Mouse (Mus musculus) limb, embryonic 11.5 days (tissue): Measurements from ENCODE around the gene Odaph. TPM values are rescaled to one million over a fixed set of nuclear protein-coding genes. Genes with fewer than 3 reads are reported as not detected.

Source experiments
- ATAC-seq: fragments of 200-750 bp; cut with Nextera tagmentation; 2 replicates; pipeline ENCODE4 v1.8.0; 2017; ENCODE audit warnings: low read depth; ENCODE audit not compliant: insufficient number of reproducible peaks, low FRiP score, low TSS enrichment
- DNase-seq: peaks from one replicate; pipeline ENCODE4 v3.0.0-alpha.2; 2015; ENCODE audit warnings: low spot score
- H3K27ac ChIP-seq: fragments of 300-500 bp; sonication (generic); replicated peaks from 2 replicates; pipeline ENCODE4 v1.5.1; 2014; ENCODE audit warnings: low read depth, mild to moderate bottlenecking, low read length
- H3K27me3 ChIP-seq: fragments of 300-500 bp; sonication (generic); 2 replicates; pipeline ENCODE4 v1.6.1; 2014; ENCODE audit warnings: mild to moderate bottlenecking, low read length, mixed read lengths; ENCODE audit not compliant: control insufficient read depth, insufficient read depth
- H3K36me3 ChIP-seq: fragments of 300-500 bp; sonication (generic); 2 replicates; pipeline ENCODE4 v1.6.1; 2014; ENCODE audit warnings: mild to moderate bottlenecking, low read length, moderate library complexity, mixed read lengths; ENCODE audit not compliant: control insufficient read depth, insufficient read depth
- H3K4me1 ChIP-seq: fragments of 300-500 bp; sonication (generic); 2 replicates; pipeline ENCODE4 v1.6.1; 2014; ENCODE audit warnings: low read length, mixed read lengths; ENCODE audit not compliant: control insufficient read depth, insufficient read depth
- H3K4me2 ChIP-seq: fragments of 300-500 bp; sonication (generic); 2 replicates; pipeline ENCODE4 v1.6.1; 2014; ENCODE audit warnings: low read depth, mild to moderate bottlenecking, moderate library complexity; ENCODE audit not compliant: severe bottlenecking
- H3K4me3 ChIP-seq: fragments of 300-500 bp; sonication (generic); 2 replicates; pipeline ENCODE4 v1.5.1; 2014; ENCODE audit warnings: low read depth, low read length
- H3K9ac ChIP-seq: fragments of 300-500 bp; sonication (generic); 2 replicates; pipeline ENCODE4 v1.6.1; 2014; ENCODE audit warnings: mild to moderate bottlenecking, low read length
- H3K9me3 ChIP-seq: fragments of 300-500 bp; sonication (generic); 2 replicates; pipeline ENCODE4 v1.6.1; 2016; ENCODE audit warnings: low read length; ENCODE audit not compliant: control insufficient read depth
- WGBS: fragments of 180-500 bp; shearing (Covaris S2); extraction: QIAGEN DNeasy Blood & Tissue Kit; methylation state at CpG from one replicate; pipeline ENCODE4 v1.1.7; 2014; 5-methylcytosine and 5-hydroxymethylcytosine counted together
- polyA plus RNA-seq: library from polyadenylated mRNA; unstranded; fragments of >200 nt; fragmentation: Nextera tagmentation; extraction: Ambion mirVana; gene quantifications from 2 replicates; pipeline ENCODE4 v1.2.1, GENCODE M21; 2014

The Odaph gene
- polyA plus RNA-seq, 1 experiment from 2014 or later: not detected

- no peak for ATAC-seq
- WGBS: 68% methylated on average over 13 of the region's 13 CpGs
- Histone ChIP-seq H3K27ac (no peak overlapping the region), H3K4me2 (no peak overlapping the region), H3K9me3 (no peaks in the 10 kb centered on the region), H3K9ac (no peak overlapping the region), H3K27me3 (no peaks in the 10 kb centered on the region), H3K4me3 (no peak overlapping the region), H3K36me3 (no peaks in the 10 kb centered on the region), H3K4me1 (no peaks in the 10 kb centered on the region)
- no peak for DNase-seq
Measured at GRCm38 (mm10) chr5:91994546-91994945, 7.3 kb downstream of the Odaph start.

- no peaks in the 10 kb centered on the region for H3K4me1 ChIP-seq
- H3K4me3 ChIP-seq: no peak overlapping the region
- ATAC-seq (no peak), DNase-seq (no peak)
- no peaks in the 10 kb centered on the region for H3K27me3 ChIP-seq
- H3K27ac ChIP-seq: no peak overlapping the region
- H3K9me3 ChIP-seq: no peaks in the 10 kb centered on the region
- H3K36me3 ChIP-seq: no peaks in the 10 kb centered on the region
- no peak overlapping the region for H3K4me2 ChIP-seq
- no peak overlapping the region for H3K9ac ChIP-seq
- WGBS: 60% methylated on average over 2 of the region's 2 CpGs
Measured at GRCm38 (mm10) chr5:92000770-92001169, 13.5 kb downstream of the Odaph start.

GRCm38 (mm10) chr5:92003011-92003410, 15.7 kb downstream of the Odaph start:
- no peaks in the 10 kb centered on the region for H3K36me3 ChIP-seq
- H3K9me3 ChIP-seq: no peaks in the 10 kb centered on the region
- no peak overlapping the region for H3K4me3 ChIP-seq
- H3K27ac ChIP-seq: no peak overlapping the region
- DNase-seq (peak; percentile 36), ATAC-seq (no peak)
- no peaks in the 10 kb centered on the region for H3K27me3 ChIP-seq
- H3K4me2 ChIP-seq: no peak overlapping the region
- WGBS: 79% methylated on average over 2 of the region's 2 CpGs
- H3K9ac ChIP-seq: no peak overlapping the region
- H3K4me1 ChIP-seq: no peaks in the 10 kb centered on the region

GRCm38 (mm10) chr5:92009827-92010226, 22.6 kb downstream of the Odaph start:
- Histone ChIP-seq H3K9me3 (no peaks in the 10 kb centered on the region), H3K27ac (no peak overlapping the region), H3K4me1 (no peaks in the 10 kb centered on the region), H3K9ac (no peak overlapping the region), H3K27me3 (no peaks in the 10 kb centered on the region), H3K4me3 (no peak overlapping the region), H3K4me2 (no peak overlapping the region), H3K36me3 (no peaks in the 10 kb centered on the region)
- ATAC-seq (no peak), DNase-seq (no peak)
- 26% methylated on average over 2 of the region's 2 CpGs for WGBS

GRCm38 (mm10) chr5:92011756-92012155, 24.5 kb downstream of the Odaph start:
- H3K27me3 ChIP-seq: no peaks in the 10 kb centered on the region
- no peak overlapping the region for H3K4me3 ChIP-seq
- H3K4me2 ChIP-seq: no peak overlapping the region
- no peak overlapping the region for H3K9ac ChIP-seq
- H3K27ac ChIP-seq: no peak overlapping the region
- no peaks in the 10 kb centered on the region for H3K9me3 ChIP-seq
- 76% methylated on average over 7 of the region's 7 CpGs for WGBS
- ATAC-seq (no peak), DNase-seq (no peak)
- no peaks in the 10 kb centered on the region for H3K36me3 ChIP-seq
- H3K4me1 ChIP-seq: no peaks in the 10 kb centered on the region

- Histone ChIP-seq H3K4me3 (no peak overlapping the region), H3K27me3 (no peaks in the 10 kb centered on the region), H3K36me3 (no peaks in the 10 kb centered on the region), H3K4me2 (no peak overlapping the region), H3K4me1 (no peaks in the 10 kb centered on the region), H3K9ac (no peak overlapping the region), H3K9me3 (no peaks in the 10 kb centered on the region), H3K27ac (no peak overlapping the region)
- DNase-seq: no peak
- 67% methylated on average over 2 of the region's 2 CpGs for WGBS
- ATAC-seq: no peak
Measured at GRCm38 (mm10) chr5:92019960-92020359, 32.7 kb downstream of the Odaph start.

- H3K27ac ChIP-seq: no peak overlapping the region
- peak overlapping the region; percentile 40 for H3K9ac ChIP-seq
- DNase-seq (peak; percentile 91), ATAC-seq (peak; percentile 99)
- under 1% methylated on average over 67 of the region's 68 CpGs for WGBS
- 0 out of 2 replicates have a peak, but pooled peaks cover 2% of the 10 kb centered on the region for H3K4me1 ChIP-seq
- H3K9me3 ChIP-seq: no peaks in the 10 kb centered on the region
- peak overlapping the region; percentile 99 for H3K4me2 ChIP-seq
- 0 out of 2 replicates have a peak, but pooled peaks cover 2% of the 10 kb centered on the region for H3K27me3 ChIP-seq
- peak overlapping the region; percentile 62 for H3K4me3 ChIP-seq
- no peaks in the 10 kb centered on the region for H3K36me3 ChIP-seq
Measured at GRCm38 (mm10) chr5:92042377-92043348, 55.4 kb downstream of the Odaph start.

GRCm38 (mm10) chr5:92043783-92044182, 56.5 kb downstream of the Odaph start, which contains the start of gene Cdkl2:
Gene Cdkl2, minus strand, starts transcription at chr5:92043883.
- Histone ChIP-seq H3K27ac (no peak within 1 kb of the TSS), H3K9me3 (no peaks in the 10 kb centered on the region), H3K27me3 (0 out of 2 replicates have a peak, but pooled peaks cover 2% of the 10 kb centered on the region), H3K36me3 (no peaks in the 10 kb centered on the region), H3K4me2 (peak within 1 kb of the TSS; percentile 99), H3K4me3 (peak within 1 kb of the TSS; percentile 62), H3K4me1 (0 out of 2 replicates have a peak, but pooled peaks cover 2% of the 10 kb centered on the region), H3K9ac (peak within 1 kb of the TSS; percentile 40)
- ATAC-seq (no peak), DNase-seq (no peak)
- WGBS: 71% methylated on average over 4 of the region's 4 CpGs
